Mouse (Mus musculus): Measurements from ENCODE around the gene Gm4312. TPM values are rescaled to one million over a fixed set of nuclear protein-coding genes. Genes with fewer than 3 reads are reported as not detected.
"Not testable (repeated sequence)": the region's sequence is repeated elsewhere in the genome, so short reads cannot be mapped to it uniquely, and the experiment has no call there.

The Gm4312 gene
- polyA plus RNA-seq (2015; fragmentation: Nextera tagmentation; extraction: Ambion mirVana): not detected in 2 replicates

- not testable (repeated sequence) for H3K36me3 ChIP-seq (replicated peaks; ENCODE audit: insufficient read depth, low read length); DNase-seq; H3K4me2 ChIP-seq (ENCODE audit: low read depth, low read length); H3K27me3 ChIP-seq (ENCODE audit: insufficient read depth, low read length); H3K9me3 ChIP-seq (ENCODE audit: low read length); ATAC-seq; H3K9ac ChIP-seq (replicated peaks); H3K4me3 ChIP-seq (ENCODE audit: low read depth, low read length); H3K27ac ChIP-seq (ENCODE audit: low read depth); H3K4me1 ChIP-seq (ENCODE audit: insufficient read depth)
- no CpG with 5 or more reads among the region's 2 CpGs for WGBS (ENCODE audit: insufficient replicate concordance)
Measured at GRCm38 (mm10) chr10:100382460-100382859, at the start of gene Gm4312. Gm4312 (minus strand) TSS chr10:100382560.

- H3K9me3 ChIP-seq (ENCODE audit: low read length): no peaks in the 10 kb centered on the region; the same call in 1 of the 2 replicates
- no peak overlapping the region for H3K9ac ChIP-seq (replicated peaks)
- H3K36me3 ChIP-seq (replicated peaks; ENCODE audit: insufficient read depth, low read length): no peaks in the 10 kb centered on the region
- WGBS (ENCODE audit: insufficient replicate concordance): 55% methylated on average over 2 of the region's 2 CpGs
- H3K27ac ChIP-seq (ENCODE audit: low read depth): no peak overlapping the region
- TF ChIP-seq EP300 (IDR thresholded peaks at IDR 0.05; ENCODE audit: low read depth) (no peak), CTCF (IDR thresholded peaks at IDR 0.05; ENCODE audit: low read depth) (no peak)
- DNase-seq (no peak), ATAC-seq (no peak)
- H3K4me1 ChIP-seq (ENCODE audit: insufficient read depth): no peaks in the 10 kb centered on the region
- H3K4me3 ChIP-seq (ENCODE audit: low read depth, low read length): no peak overlapping the region
- H3K27me3 ChIP-seq (ENCODE audit: insufficient read depth, low read length): no peaks in the 10 kb centered on the region
- H3K4me2 ChIP-seq (ENCODE audit: low read depth, low read length): no peak overlapping the region
Measured at GRCm38 (mm10) chr10:100427592-100427991, 45.2 kb upstream of the Gm4312 start.

GRCm38 (mm10) chr10:100415566-100415965 lies 33.2 kb upstream of the Gm4312 start:
- WGBS (ENCODE audit: insufficient replicate concordance): 82% methylated on average over 7 of the region's 7 CpGs
- Histone ChIP-seq H3K27ac (ENCODE audit: low read depth) (no peak overlapping the region), H3K4me1 (ENCODE audit: insufficient read depth) (no peaks in the 10 kb centered on the region), H3K4me3 (ENCODE audit: low read depth, low read length) (no peak overlapping the region), H3K4me2 (ENCODE audit: low read depth, low read length) (no peak overlapping the region), H3K9me3 (ENCODE audit: low read length) (no peaks in the 10 kb centered on the region), H3K9ac (replicated peaks) (no peak overlapping the region), H3K36me3 (replicated peaks; ENCODE audit: insufficient read depth, low read length) (no peaks in the 10 kb centered on the region), H3K27me3 (ENCODE audit: insufficient read depth, low read length) (no peaks in the 10 kb centered on the region)
- ATAC-seq (no peak), DNase-seq (no peak)
- TF ChIP-seq EP300 (IDR thresholded peaks at IDR 0.05; ENCODE audit: low read depth) (no peak), CTCF (IDR thresholded peaks at IDR 0.05; ENCODE audit: low read depth) (no peak)

- not testable (repeated sequence) for H3K9me3 ChIP-seq (ENCODE audit: low read length); DNase-seq; H3K4me2 ChIP-seq (ENCODE audit: low read depth, low read length); H3K27me3 ChIP-seq (ENCODE audit: insufficient read depth, low read length); H3K9ac ChIP-seq (replicated peaks); ATAC-seq; H3K4me1 ChIP-seq (ENCODE audit: insufficient read depth); H3K4me3 ChIP-seq (ENCODE audit: low read depth, low read length); H3K27ac ChIP-seq (ENCODE audit: low read depth); H3K36me3 ChIP-seq (replicated peaks; ENCODE audit: insufficient read depth, low read length)
- WGBS (ENCODE audit: insufficient replicate concordance): 65% methylated on average over 6 of the region's 6 CpGs
Measured at GRCm38 (mm10) chr10:100402301-100402700, 19.9 kb upstream of the Gm4312 start.

- not testable (repeated sequence) for H3K9ac ChIP-seq (replicated peaks); H3K27me3 ChIP-seq (ENCODE audit: insufficient read depth, low read length); ATAC-seq
Measured at GRCm38 (mm10) chr10:100361038-100361437, 21.3 kb downstream of the Gm4312 start, which contains the start of gene Gm4307. Gm4307 (plus strand) TSS chr10:100361338.

GRCm38 (mm10) chr10:100356841-100357240 lies 25.5 kb downstream of the Gm4312 start:
- 33% methylated on average over 1 of the region's 2 CpGs for WGBS (ENCODE audit: insufficient replicate concordance)
- not testable (repeated sequence) for H3K4me2 ChIP-seq (ENCODE audit: low read depth, low read length); H3K4me1 ChIP-seq (ENCODE audit: insufficient read depth); H3K9ac ChIP-seq (replicated peaks); H3K27ac ChIP-seq (ENCODE audit: low read depth); H3K27me3 ChIP-seq (ENCODE audit: insufficient read depth, low read length); DNase-seq; ATAC-seq; H3K36me3 ChIP-seq (replicated peaks; ENCODE audit: insufficient read depth, low read length); H3K9me3 ChIP-seq (ENCODE audit: low read length); H3K4me3 ChIP-seq (ENCODE audit: low read depth, low read length)

More at GRCm38 (mm10) chr10:100361038-100361437, 21.3 kb downstream of the Gm4312 start, which contains the start of gene Gm4307:
- not testable (repeated sequence) for H3K4me2 ChIP-seq (ENCODE audit: low read depth, low read length); DNase-seq; H3K36me3 ChIP-seq (replicated peaks; ENCODE audit: insufficient read depth, low read length); H3K4me3 ChIP-seq (ENCODE audit: low read depth, low read length); H3K4me1 ChIP-seq (ENCODE audit: insufficient read depth); H3K27ac ChIP-seq (ENCODE audit: low read depth); H3K9me3 ChIP-seq (ENCODE audit: low read length)
- no CpG with 5 or more reads among the region's 3 CpGs for WGBS (ENCODE audit: insufficient replicate concordance)

GRCm38 (mm10) chr10:100350793-100351192 lies 31.6 kb downstream of the Gm4312 start, which contains the start of gene Gm4305:
Gm4305 (plus strand) TSS chr10:100351093.
- H3K4me3 ChIP-seq (ENCODE audit: low read depth, low read length); ATAC-seq; H3K9ac ChIP-seq (replicated peaks); H3K36me3 ChIP-seq (replicated peaks; ENCODE audit: insufficient read depth, low read length); DNase-seq; H3K27me3 ChIP-seq (ENCODE audit: insufficient read depth, low read length); H3K9me3 ChIP-seq (ENCODE audit: low read length); H3K27ac ChIP-seq (ENCODE audit: low read depth); H3K4me2 ChIP-seq (ENCODE audit: low read depth, low read length); H3K4me1 ChIP-seq (ENCODE audit: insufficient read depth): not testable (repeated sequence)
- WGBS (ENCODE audit: insufficient replicate concordance): no CpG with 5 or more reads among the region's 3 CpGs

GRCm38 (mm10) chr10:100345672-100346071 lies 36.7 kb downstream of the Gm4312 start, which contains the start of gene Gm4303:
Gm4303 (plus strand) TSS chr10:100345972.
- H3K27ac ChIP-seq (ENCODE audit: low read depth); H3K9me3 ChIP-seq (ENCODE audit: low read length); H3K9ac ChIP-seq (replicated peaks); H3K36me3 ChIP-seq (replicated peaks; ENCODE audit: insufficient read depth, low read length); H3K4me1 ChIP-seq (ENCODE audit: insufficient read depth); H3K4me2 ChIP-seq (ENCODE audit: low read depth, low read length); ATAC-seq; H3K27me3 ChIP-seq (ENCODE audit: insufficient read depth, low read length); DNase-seq; H3K4me3 ChIP-seq (ENCODE audit: low read depth, low read length): not testable (repeated sequence)
- no CpG with 5 or more reads among the region's 3 CpGs for WGBS (ENCODE audit: insufficient replicate concordance)

GRCm38 (mm10) chr10:100340536-100340935 lies 41.8 kb downstream of the Gm4312 start, which contains the start of gene Gm4302:
Gm4302 (plus strand) TSS chr10:100340836.
- H3K4me2 ChIP-seq (ENCODE audit: low read depth, low read length); DNase-seq; H3K4me3 ChIP-seq (ENCODE audit: low read depth, low read length); H3K9ac ChIP-seq (replicated peaks); ATAC-seq; H3K36me3 ChIP-seq (replicated peaks; ENCODE audit: insufficient read depth, low read length); H3K27me3 ChIP-seq (ENCODE audit: insufficient read depth, low read length); H3K4me1 ChIP-seq (ENCODE audit: insufficient read depth); H3K27ac ChIP-seq (ENCODE audit: low read depth); H3K9me3 ChIP-seq (ENCODE audit: low read length): not testable (repeated sequence)
- WGBS (ENCODE audit: insufficient replicate concordance): no CpG with 5 or more reads among the region's 3 CpGs

- H3K36me3 ChIP-seq (replicated peaks; ENCODE audit: insufficient read depth, low read length); DNase-seq; H3K4me3 ChIP-seq (ENCODE audit: low read depth, low read length); H3K27me3 ChIP-seq (ENCODE audit: insufficient read depth, low read length); H3K9ac ChIP-seq (replicated peaks); H3K27ac ChIP-seq (ENCODE audit: low read depth); H3K4me2 ChIP-seq (ENCODE audit: low read depth, low read length); ATAC-seq; H3K4me1 ChIP-seq (ENCODE audit: insufficient read depth); H3K9me3 ChIP-seq (ENCODE audit: low read length): not testable (repeated sequence)
- WGBS (ENCODE audit: insufficient replicate concordance): no CpG with 5 or more reads among the region's 2 CpGs
Measured at GRCm38 (mm10) chr10:100335376-100335775, 47.0 kb downstream of the Gm4312 start, which contains the start of gene Gm4301. Gm4301 (plus strand) TSS chr10:100335676.
